Mouse (Mus musculus) adipocyte (in vitro differentiated cells): ENCODE results near the gene Uqcrc2.

Experiments
- DNase-seq: peaks from one replicate; pipeline ENCODE4 v3.0.0-alpha.2; 2016; ENCODE audit warnings: low spot score

Uqcrc2 gene

DNA sequence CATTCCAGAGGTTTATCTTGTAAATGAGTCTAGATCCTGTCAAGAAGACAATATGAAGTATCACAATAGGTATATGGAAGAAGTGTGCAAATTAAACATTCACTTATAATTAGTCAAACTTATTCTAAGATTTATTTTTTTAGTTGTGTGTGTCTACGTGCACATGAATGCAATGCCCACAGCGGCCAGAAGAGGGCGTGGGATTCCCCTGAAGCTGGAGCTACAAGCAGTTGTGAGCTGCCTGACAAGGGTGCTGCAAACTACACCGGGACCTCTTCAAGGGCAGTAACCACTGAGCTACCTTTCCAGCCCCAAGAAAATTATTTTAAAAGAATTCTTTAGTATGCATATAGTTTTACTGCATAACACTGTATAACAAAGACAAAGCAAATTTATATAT is 55.7 kb downstream of the Uqcrc2 start:
- no peak for DNase-seq

DNA sequence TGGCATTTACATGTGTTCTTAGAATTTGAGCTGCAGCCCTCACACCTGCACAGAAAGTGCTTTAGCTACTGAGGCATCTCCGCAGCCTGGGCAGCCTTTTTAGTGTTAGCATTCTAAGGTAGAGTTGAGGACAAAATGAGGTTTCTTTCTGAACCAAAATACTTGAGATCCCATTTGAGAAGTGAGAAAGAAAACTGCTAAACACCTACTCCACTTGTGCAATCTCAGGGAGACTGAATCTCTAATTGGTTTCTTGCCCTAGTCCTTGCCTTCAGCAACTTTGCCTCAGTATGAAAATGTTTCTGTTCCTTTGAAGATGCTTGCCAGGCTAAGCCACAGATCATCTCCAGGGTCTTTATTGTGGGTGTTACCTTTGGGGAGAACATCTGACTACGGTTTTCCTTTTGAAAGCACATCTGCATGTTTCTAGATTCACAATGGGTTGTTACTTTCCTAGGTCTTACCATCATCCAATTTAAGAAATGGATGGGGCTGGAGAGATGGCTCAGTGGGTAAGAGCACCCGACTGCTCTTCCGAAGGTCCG is 58.9 kb downstream of the Uqcrc2 start:
- DNase-seq = no peak

DNA sequence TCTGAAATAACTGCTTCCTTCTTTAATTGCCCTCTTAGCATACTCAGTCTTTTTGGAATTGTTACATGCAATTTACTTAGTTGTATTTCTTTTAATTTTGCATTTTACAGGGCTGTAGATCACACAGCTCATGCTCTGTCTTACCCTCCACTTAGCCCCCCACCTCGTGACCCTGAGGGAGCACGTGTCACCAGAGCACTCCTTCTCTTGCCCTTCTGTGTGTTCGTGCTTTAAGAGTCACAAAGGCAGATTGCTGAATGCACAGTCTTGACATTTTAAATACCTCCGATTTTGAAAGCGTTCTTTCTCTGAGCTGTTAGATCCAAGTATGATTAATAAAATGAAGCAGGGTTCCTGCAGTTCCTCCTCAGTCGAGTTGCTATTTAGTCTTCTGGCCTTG is 60.2 kb downstream of the Uqcrc2 start:
- no peak for DNase-seq

DNA sequence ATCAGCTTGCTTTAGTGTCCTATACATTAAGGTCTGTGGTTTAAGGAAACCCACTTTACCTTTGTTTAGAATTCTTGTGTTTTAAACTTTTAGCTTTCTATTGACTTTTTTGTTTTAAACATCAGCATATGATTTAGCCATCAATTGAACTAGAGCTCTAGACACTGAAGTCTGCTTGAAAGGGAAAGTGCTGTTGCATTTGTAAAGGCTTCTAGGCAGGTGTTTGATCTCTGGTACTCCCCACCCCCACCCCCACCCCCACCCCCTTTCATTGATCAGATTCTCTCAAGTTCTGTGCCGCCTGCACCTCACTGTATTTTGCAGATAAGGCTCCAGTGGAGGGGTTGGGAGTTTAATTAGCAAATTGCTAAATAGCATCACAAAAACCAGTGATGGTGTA is 60.7 kb downstream of the Uqcrc2 start:
- DNase-seq = no peak

DNA sequence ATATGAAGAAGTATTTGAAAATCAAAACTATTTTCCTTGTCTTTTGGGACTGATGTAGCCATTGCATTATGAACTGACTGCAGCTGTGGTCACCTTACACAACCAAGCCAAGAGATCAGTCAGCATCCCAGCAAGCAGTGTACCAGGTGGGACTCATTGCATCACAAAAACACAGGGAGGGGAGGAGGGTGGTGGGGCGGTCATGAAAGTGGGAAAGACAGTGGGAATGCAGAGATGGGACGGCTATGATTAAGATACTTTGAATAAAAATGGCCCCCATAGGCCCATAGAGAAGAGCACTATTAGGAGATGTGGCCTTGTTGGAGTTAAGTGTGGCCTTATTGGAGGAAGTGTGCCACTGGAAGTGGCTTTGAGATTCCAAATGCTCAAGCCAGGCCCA is 61.4 kb downstream of the Uqcrc2 start:
- no peak for DNase-seq

DNA sequence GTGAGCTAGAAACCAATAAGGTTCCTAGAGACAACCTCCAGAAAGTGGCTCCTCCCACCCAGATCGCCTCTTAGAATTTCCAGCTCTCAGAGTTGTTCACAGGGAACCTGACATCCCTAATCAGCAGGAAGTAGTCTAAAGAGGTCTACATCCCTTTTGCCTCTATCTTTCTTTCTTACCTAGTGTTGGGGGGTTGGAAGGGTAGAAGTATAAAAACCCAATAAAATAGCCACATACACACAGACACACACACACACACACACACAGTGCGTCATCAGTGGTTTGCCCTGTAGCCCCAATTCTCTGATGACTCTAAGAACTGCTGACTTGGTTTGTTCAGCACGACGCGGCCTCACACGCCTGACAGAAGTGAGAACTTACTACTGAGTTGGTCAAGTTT is 64.6 kb downstream of the Uqcrc2 start:
- DNase-seq = no peak

DNA sequence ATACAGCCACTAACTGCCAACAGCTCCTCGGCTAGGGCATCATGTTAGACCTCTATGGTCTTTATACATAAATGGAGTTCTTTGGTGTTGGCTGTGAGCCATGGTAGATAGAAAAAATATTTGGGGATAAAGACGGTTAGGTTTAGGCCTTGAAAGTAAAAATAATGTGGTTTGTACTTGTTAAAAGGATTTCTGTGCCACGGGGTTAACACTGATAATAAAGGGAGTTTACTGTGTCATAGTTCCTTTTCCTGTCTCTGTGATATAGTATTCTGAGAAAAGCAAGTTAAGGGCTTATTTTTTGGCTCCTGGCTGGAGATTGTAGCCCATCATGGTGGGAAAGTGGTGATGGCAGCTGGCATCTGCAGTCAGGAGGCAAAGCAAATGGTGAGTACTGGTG is 68.9 kb downstream of the Uqcrc2 start:
- DNase-seq = no peak
